Mouse (Mus musculus): Measurements from ENCODE around the gene Tada2b. TPM values are rescaled to one million over a fixed set of nuclear protein-coding genes. Genes with fewer than 3 reads are reported as not detected.

Tada2b gene
- 2.8 and 3.2 TPM in 2 replicates for polyA plus RNA-seq (2015; fragmentation: Nextera tagmentation; extraction: Ambion mirVana)

GRCm38 (mm10) chr5:36484171-36484990 lies at the start of gene Tada2b, which contains the start of gene Ccdc96:
Gene Tada2b (minus strand): TSS chr5:36484285.
Gene Ccdc96 (plus strand): TSS chr5:36484588.
- WGBS, result under 1% methylated on average over 78 of the region's 97 CpGs
- H3K4me2 ChIP-seq, result peak within 1 kb of the TSS; percentile 93
- peak; percentile 99 for ATAC-seq
- peak within 1 kb of the TSS; percentile 86 for H3K9ac ChIP-seq
- no peaks in the 10 kb centered on the region for H3K9me3 ChIP-seq (replicated peaks)
- peaks cover 41% of the 10 kb centered on the region for H3K4me1 ChIP-seq
- peak within 1 kb of the TSS; percentile 81 for H3K27ac ChIP-seq
- no peaks in the 10 kb centered on the region; the same call in 1 of the 2 replicates for H3K36me3 ChIP-seq (ENCODE audit: poor library complexity, severe bottlenecking)
- H3K4me3 ChIP-seq, result peak within 1 kb of the TSS; percentile 90
- peaks cover 6% of the 10 kb centered on the region; the same call in 1 of the 2 replicates for H3K27me3 ChIP-seq

GRCm38 (mm10) chr5:36530129-36530751 lies 46.2 kb upstream of the Tada2b start:
- H3K27ac ChIP-seq, result peak overlapping the region; percentile 70
- H3K4me2 ChIP-seq, result peak overlapping the region; percentile 90
- under 1% methylated on average over 28 of the region's 28 CpGs for WGBS
- peaks cover 30% of the 10 kb centered on the region for H3K4me1 ChIP-seq
- peaks cover under 1% of the 10 kb centered on the region; the same call in 1 of the 2 replicates for H3K36me3 ChIP-seq (ENCODE audit: poor library complexity, severe bottlenecking)
- peak overlapping the region; percentile 78 for H3K9ac ChIP-seq
- peak; percentile 97 for ATAC-seq
- peak overlapping the region; percentile 58 for H3K4me3 ChIP-seq
- H3K9me3 ChIP-seq (replicated peaks), result no peaks in the 10 kb centered on the region
- no peaks in the 10 kb centered on the region for H3K27me3 ChIP-seq

GRCm38 (mm10) chr5:36529698-36530097 lies 45.6 kb upstream of the Tada2b start:
- H3K9ac ChIP-seq, result peak overlapping the region; percentile 78
- H3K9me3 ChIP-seq (replicated peaks), result no peaks in the 10 kb centered on the region
- H3K27me3 ChIP-seq, result no peaks in the 10 kb centered on the region
- H3K4me3 ChIP-seq, result peak overlapping the region; percentile 58
- H3K4me2 ChIP-seq, result peak overlapping the region; percentile 90
- H3K36me3 ChIP-seq (ENCODE audit: poor library complexity, severe bottlenecking), result peaks cover 6% of the 10 kb centered on the region
- peak overlapping the region; percentile 70; the same call in 1 of the 2 replicates for H3K27ac ChIP-seq
- 10% methylated on average over 5 of the region's 5 CpGs for WGBS
- ATAC-seq, result no peak
- peaks cover 30% of the 10 kb centered on the region for H3K4me1 ChIP-seq

- Histone ChIP-seq H3K36me3 (ENCODE audit: poor library complexity, severe bottlenecking) (peaks cover 30% of the 10 kb centered on the region), H3K4me3 (no peak overlapping the region), H3K27ac (no peak overlapping the region), H3K4me1 (peaks cover 30% of the 10 kb centered on the region), H3K4me2 (no peak overlapping the region), H3K27me3 (no peaks in the 10 kb centered on the region), H3K9me3 (replicated peaks) (no peaks in the 10 kb centered on the region), H3K9ac (no peak overlapping the region)
- ATAC-seq, result no peak
- WGBS, result 65% methylated on average over 2 of the region's 2 CpGs
Observed at GRCm38 (mm10) chr5:36526921-36527320, 42.8 kb upstream of the Tada2b start.

GRCm38 (mm10) chr5:36526274-36526673 lies 42.2 kb upstream of the Tada2b start:
- H3K36me3 ChIP-seq (ENCODE audit: poor library complexity, severe bottlenecking), result peaks cover 37% of the 10 kb centered on the region
- ATAC-seq, result no peak
- no peak overlapping the region for H3K9ac ChIP-seq
- 84% methylated on average over 5 of the region's 5 CpGs for WGBS
- no peak overlapping the region for H3K4me2 ChIP-seq
- H3K27ac ChIP-seq, result no peak overlapping the region
- H3K27me3 ChIP-seq, result no peaks in the 10 kb centered on the region
- no peaks in the 10 kb centered on the region for H3K9me3 ChIP-seq (replicated peaks)
- no peak overlapping the region for H3K4me3 ChIP-seq
- peaks cover 30% of the 10 kb centered on the region for H3K4me1 ChIP-seq

GRCm38 (mm10) chr5:36525216-36525615 lies 41.1 kb upstream of the Tada2b start:
- H3K4me1 ChIP-seq, result peaks cover 30% of the 10 kb centered on the region
- H3K27ac ChIP-seq, result no peak overlapping the region
- no peak overlapping the region for H3K4me3 ChIP-seq
- no peaks in the 10 kb centered on the region for H3K9me3 ChIP-seq (replicated peaks)
- no peak overlapping the region for H3K4me2 ChIP-seq
- ATAC-seq, result no peak
- H3K36me3 ChIP-seq (ENCODE audit: poor library complexity, severe bottlenecking), result peaks cover 46% of the 10 kb centered on the region
- no peak overlapping the region for H3K9ac ChIP-seq
- no peaks in the 10 kb centered on the region for H3K27me3 ChIP-seq
- 70% methylated on average over 2 of the region's 2 CpGs for WGBS

- Histone ChIP-seq H3K27me3 (no peaks in the 10 kb centered on the region), H3K36me3 (ENCODE audit: poor library complexity, severe bottlenecking) (peaks cover 66% of the 10 kb centered on the region), H3K4me2 (no peak overlapping the region), H3K4me1 (peaks cover 14% of the 10 kb centered on the region), H3K9me3 (replicated peaks) (no peaks in the 10 kb centered on the region), H3K27ac (no peak overlapping the region), H3K4me3 (no peak overlapping the region), H3K9ac (no peak overlapping the region)
- ATAC-seq, result no peak
- WGBS, result 88% methylated on average over 5 of the region's 5 CpGs
Observed at GRCm38 (mm10) chr5:36523219-36523703, 39.2 kb upstream of the Tada2b start.

GRCm38 (mm10) chr5:36522782-36523181 lies 38.7 kb upstream of the Tada2b start:
- Histone ChIP-seq H3K36me3 (ENCODE audit: poor library complexity, severe bottlenecking) (peaks cover 71% of the 10 kb centered on the region), H3K27me3 (no peaks in the 10 kb centered on the region), H3K9me3 (replicated peaks) (no peaks in the 10 kb centered on the region), H3K9ac (no peak overlapping the region), H3K27ac (no peak overlapping the region), H3K4me1 (peaks cover 9% of the 10 kb centered on the region), H3K4me3 (no peak overlapping the region), H3K4me2 (no peak overlapping the region)
- no peak for ATAC-seq
- WGBS, result 69% methylated on average over 2 of the region's 2 CpGs

GRCm38 (mm10) chr5:36519751-36520150 lies 35.7 kb upstream of the Tada2b start:
- Histone ChIP-seq H3K4me3 (no peak overlapping the region), H3K27me3 (no peaks in the 10 kb centered on the region), H3K4me2 (no peak overlapping the region), H3K9ac (no peak overlapping the region; the same call in 1 of the 2 replicates), H3K36me3 (ENCODE audit: poor library complexity, severe bottlenecking) (peaks cover 95% of the 10 kb centered on the region), H3K4me1 (no peaks in the 10 kb centered on the region), H3K27ac (no peak overlapping the region), H3K9me3 (replicated peaks) (no peaks in the 10 kb centered on the region)
- ATAC-seq, result no peak
- WGBS, result 77% methylated on average over 3 of the region's 3 CpGs

GRCm38 (mm10) chr5:36517596-36517995 lies 33.5 kb upstream of the Tada2b start:
- no peak for ATAC-seq
- no peak overlapping the region for H3K4me2 ChIP-seq
- no peaks in the 10 kb centered on the region for H3K4me1 ChIP-seq
- WGBS, result 89% methylated on average over 3 of the region's 3 CpGs
- no peak overlapping the region for H3K27ac ChIP-seq
- no peaks in the 10 kb centered on the region for H3K9me3 ChIP-seq (replicated peaks)
- H3K9ac ChIP-seq, result no peak overlapping the region
- no peak overlapping the region for H3K4me3 ChIP-seq
- H3K36me3 ChIP-seq (ENCODE audit: poor library complexity, severe bottlenecking), result peaks cover 93% of the 10 kb centered on the region
- no peaks in the 10 kb centered on the region for H3K27me3 ChIP-seq

- H3K4me1 ChIP-seq, result no peaks in the 10 kb centered on the region
- no peak overlapping the region for H3K9ac ChIP-seq
- ATAC-seq, result no peak
- H3K9me3 ChIP-seq (replicated peaks), result no peaks in the 10 kb centered on the region
- no peak overlapping the region for H3K4me2 ChIP-seq
- peaks cover 94% of the 10 kb centered on the region for H3K36me3 ChIP-seq (ENCODE audit: poor library complexity, severe bottlenecking)
- H3K27ac ChIP-seq, result no peak overlapping the region
- H3K27me3 ChIP-seq, result no peaks in the 10 kb centered on the region
- H3K4me3 ChIP-seq, result no peak overlapping the region
- WGBS, result 90% methylated on average over 5 of the region's 5 CpGs
Observed at GRCm38 (mm10) chr5:36515558-36515957, 31.5 kb upstream of the Tada2b start.

- 91% methylated on average over 1 of the region's 1 CpGs for WGBS
- no peak overlapping the region for H3K4me2 ChIP-seq
- H3K27ac ChIP-seq, result no peak overlapping the region
- no peaks in the 10 kb centered on the region for H3K4me1 ChIP-seq
- H3K4me3 ChIP-seq, result no peak overlapping the region
- ATAC-seq, result no peak
- no peaks in the 10 kb centered on the region for H3K9me3 ChIP-seq (replicated peaks)
- H3K9ac ChIP-seq, result no peak overlapping the region
- H3K36me3 ChIP-seq (ENCODE audit: poor library complexity, severe bottlenecking), result peaks cover 94% of the 10 kb centered on the region
- no peaks in the 10 kb centered on the region for H3K27me3 ChIP-seq
Observed at GRCm38 (mm10) chr5:36515126-36515525, 31.0 kb upstream of the Tada2b start.
